Mouse (Mus musculus) left cerebral cortex, postnatal 4 days (tissue): ENCODE data around the gene Pced1b. TPM values are rescaled to one million over a fixed set of nuclear protein-coding genes. Genes with fewer than 3 reads are reported as not detected.

Experiments
- DNase-seq: peaks from one replicate; pipeline ENCODE4 v3.0.0-alpha.2; 2022
- intact Hi-C: fragments of 180-260 bp; cut with DNase I; formaldehyde crosslinking; loops from one replicate; pipeline ENCODE4 v1.15.1; 2025
- total RNA-seq, 2 experiments: library from RNA; stranded (reverse); gene quantifications; 2 replicates each; pipeline ENCODE4 v1.2.3; 2021

Pced1b gene
- total RNA-seq, 2 experiments from 2014 or later: 9.4 to 9.6 TPM

GRCm38 (mm10) chr15:97389577-97389976 is 142.7 kb downstream of the Pced1b start:
- no peak for DNase-seq
- intact Hi-C loops: no loop called here

GRCm38 (mm10) chr15:97390778-97391177 is 143.9 kb downstream of the Pced1b start:
- DNase-seq: no peak
- intact Hi-C loops: no loop called here

DNA sequence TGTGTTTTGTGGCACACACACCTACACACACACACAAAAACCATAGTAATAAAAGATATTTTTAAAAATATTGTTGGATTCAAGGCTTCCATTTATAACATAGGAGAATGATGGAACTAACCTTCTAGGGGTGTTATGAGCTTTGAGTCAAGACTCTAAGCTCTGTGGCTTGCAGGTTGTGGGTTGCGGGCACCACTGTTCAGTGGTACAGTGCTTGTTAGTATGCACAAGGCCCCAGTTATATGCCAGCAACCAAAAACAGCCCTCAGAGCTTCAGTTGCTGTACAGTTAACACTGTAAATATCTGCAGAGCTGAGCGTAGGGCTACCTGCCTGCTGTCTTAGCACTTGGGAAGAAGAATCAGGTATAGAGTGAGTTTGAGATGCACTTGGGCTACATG is 144.5 kb downstream of the Pced1b start:
- no peak for DNase-seq
- intact Hi-C loops: no loop called here

- DNase-seq: no peak
- intact Hi-C loops: no loop called here
These were observed 147.7 kb downstream of the Pced1b start for GRCm38 (mm10) chr15:97394561-97394960.

DNA sequence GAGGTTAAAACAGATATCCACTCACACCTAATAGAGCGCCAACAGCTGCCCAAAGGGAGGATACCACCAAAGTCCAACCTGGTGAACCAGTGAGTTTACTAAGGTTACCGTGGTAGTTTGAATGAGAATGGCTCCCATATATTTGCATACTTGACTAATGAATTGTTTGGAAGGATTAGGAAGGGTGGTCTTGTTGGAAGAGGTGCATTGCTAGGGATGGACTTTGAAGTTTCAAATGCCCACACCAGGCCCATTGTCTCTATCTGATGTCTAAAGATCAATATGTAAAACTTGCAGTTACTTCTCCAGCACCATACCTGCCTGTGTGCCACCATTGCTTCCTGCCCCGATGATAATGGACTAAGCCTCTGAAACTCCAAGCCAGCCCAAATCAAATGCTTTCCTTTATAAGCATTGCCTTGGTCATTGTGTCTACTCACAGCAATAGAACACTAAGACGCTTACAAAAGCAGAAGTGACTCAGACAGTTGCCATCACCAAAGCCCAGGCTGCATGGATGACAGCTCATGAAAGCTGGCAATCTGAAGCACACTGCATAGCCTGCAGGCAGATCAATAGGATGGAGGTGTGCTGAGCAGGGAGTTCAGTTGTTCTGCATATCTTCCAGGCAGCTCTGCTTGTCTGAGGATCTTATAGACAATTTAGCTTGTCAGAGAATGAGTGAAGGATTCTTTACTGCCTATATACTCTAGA is 149.8 kb downstream of the Pced1b start:
- no peak for DNase-seq
- intact Hi-C loops: no loop called here

DNA sequence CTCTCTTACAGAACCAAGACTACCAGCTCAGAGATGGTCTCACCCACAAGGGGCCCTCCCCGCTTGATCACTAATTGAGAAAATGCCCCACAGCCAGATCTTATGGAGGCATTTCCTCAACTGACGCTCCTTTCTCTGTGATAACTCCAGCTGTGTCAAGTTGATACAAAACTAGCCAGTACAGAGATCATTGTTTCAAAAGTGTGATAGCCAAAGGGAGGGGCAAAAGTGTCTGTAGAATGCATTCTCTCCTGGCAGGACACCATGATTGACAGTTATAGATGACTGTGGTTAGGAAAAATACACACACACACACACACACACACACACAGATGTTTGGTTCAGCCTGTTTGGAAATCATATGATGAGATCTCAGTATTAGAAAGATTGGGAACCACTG is 150.9 kb downstream of the Pced1b start:
- intact Hi-C loops: no loop called here
- DNase-seq: no peak

DNA sequence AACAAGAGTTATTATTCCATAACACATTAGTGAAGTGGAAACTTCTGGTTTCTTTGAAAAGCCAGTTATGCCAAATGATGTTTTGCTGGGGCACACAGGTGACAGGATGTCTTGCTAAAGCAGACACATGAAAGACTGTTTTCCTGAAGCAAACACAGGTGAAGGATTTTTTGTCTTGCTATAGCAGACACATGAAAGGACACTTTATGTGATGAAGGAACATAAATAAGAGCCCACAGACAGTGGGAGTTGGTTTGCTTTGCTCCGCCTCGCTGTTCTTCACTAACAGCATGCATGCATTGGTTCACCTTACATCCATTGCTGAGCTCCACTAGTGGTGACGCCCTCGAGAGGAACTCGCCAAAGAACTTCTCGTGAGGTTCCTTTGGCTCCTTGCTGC is 154.0 kb downstream of the Pced1b start:
- intact Hi-C loops: no loop called here
- DNase-seq: no peak

DNA sequence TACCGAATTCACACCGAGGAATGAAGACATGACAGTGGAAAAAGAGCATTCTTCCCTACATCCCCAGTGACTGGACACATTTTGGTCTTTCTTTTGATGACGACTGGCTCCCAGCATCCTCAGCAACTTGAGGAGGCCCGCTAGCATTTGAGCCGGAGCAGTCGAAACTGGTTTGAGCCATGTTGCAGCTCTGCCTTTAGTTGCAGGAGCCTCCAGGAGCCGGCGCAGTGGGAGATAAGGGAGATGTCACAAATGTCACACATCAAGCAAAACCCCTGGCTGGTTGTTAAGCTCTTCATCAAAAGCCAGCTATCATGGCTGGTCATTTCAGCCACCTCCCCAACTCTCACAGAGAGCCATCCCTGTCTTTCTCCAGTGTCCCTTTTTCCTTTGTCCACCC is 157.6 kb downstream of the Pced1b start:
- no peak for DNase-seq
- intact Hi-C loops: no loop called here

GRCm38 (mm10) chr15:97404998-97405397 is 158.1 kb downstream of the Pced1b start:
- no peak for DNase-seq
- intact Hi-C loops: no loop called here

- DNase-seq: no peak
- intact Hi-C loops: no loop called here
These were observed 159.2 kb downstream of the Pced1b start for GRCm38 (mm10) chr15:97406105-97406504.

DNA sequence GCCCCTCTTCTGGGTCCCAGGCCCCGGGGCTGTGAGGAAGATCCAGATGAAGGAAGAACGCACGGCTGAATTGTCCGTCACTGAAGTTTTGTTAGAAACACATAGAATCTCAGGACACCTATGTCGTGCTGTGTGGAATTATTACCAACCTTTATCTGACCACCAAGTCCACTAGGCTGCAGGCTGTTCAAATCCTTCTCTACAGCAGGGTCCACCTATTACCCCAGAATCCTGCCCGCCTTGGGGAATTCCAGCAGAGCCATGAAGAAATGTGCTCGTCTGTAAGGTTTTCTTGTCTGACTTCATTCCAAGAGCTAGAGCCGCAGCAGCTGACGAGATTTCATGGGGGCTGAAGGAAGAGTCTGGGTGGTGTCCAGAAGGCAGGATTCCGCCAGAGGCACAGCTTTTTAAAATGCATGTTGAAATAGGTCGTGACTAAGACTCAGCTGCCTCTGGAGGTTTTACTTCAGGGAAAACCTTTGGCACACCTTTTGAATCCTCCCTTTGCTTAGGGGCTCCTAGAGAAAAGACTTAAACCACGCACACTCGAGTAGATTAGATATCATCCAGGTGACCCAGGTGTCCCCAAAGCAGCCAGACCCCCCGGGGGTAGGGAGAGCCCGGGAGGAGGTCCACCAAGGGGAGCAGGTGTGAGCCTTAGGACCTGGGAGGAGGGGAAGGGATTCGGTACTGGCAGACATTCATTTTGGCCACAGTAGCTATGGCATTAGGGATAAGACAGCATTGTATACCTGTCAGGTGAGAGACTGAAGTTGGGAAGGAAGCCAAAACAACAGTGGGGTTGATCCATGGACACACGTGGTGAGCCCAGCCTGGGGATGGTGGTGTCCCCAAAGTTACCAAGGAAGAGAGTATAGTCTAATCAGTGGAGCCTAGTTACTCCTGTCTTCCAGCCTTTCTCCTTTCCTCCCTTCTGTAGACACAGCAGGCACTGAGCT is 160.9 kb downstream of the Pced1b start:
- intact Hi-C loops: no loop called here
- DNase-seq: no peak

- no peak for DNase-seq
- intact Hi-C loops: no loop called here
These were observed 164.2 kb downstream of the Pced1b start for GRCm38 (mm10) chr15:97411136-97411535.

GRCm38 (mm10) chr15:97411671-97412070 is 164.8 kb downstream of the Pced1b start:
- no peak for DNase-seq
- intact Hi-C loops: no loop called here

- DNase-seq: no peak
- intact Hi-C loops: no loop called here
These were observed 165.4 kb downstream of the Pced1b start for GRCm38 (mm10) chr15:97412308-97412707.

DNA sequence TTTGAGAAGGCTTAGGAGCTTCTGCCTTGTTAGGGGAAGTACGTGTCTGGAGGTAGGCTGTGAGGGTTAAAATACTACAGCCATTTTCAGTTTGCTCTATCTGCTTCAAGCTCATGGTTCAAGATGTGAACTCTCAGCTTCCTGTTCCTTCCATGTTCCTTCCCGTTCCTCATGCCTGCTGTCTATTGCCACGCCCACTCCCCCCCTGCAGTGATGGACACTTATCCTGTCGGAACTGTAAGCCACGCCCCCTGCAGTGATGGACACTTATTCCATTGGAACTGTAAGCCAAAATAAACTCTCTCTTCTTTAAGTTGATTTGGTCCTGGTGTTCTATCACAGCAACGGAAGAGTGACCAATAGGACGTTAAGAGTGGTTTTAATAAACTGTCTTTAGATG is 166.0 kb downstream of the Pced1b start:
- intact Hi-C loops: no loop called here

DNA sequence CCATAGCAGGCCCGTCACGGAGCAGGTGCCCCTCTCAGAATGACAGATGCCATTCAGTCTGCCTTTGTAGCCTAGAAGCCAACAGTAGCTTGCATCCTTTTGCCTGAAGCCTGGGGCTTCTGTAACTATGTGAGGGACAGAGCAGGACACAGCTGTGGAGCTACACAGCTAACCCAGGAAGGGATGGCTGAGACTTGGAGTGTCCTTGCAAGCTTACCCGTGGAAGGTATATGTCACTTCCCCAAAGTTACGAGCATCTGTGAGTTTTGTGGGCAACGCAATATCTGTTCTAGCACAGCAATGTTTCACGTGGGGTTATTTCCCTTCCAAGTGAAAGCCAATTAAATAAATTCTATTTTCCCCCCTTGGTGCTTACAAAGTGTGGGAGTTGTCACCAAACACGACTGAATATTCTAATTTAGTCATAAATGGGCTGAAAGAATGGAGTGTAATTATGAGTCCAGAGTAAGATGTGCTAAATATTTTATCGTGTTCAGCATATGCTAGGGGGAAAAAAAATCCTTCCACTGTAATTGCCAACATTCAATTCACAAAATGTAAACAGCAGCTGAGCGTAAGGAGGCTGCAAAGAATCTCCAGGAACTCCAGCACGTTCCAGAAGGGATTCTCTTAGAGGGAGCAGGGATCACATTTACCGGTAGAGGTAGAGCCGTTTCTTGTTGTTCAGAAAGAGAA is 168.0 kb downstream of the Pced1b start:
- intact Hi-C loops: no loop called here

More for the DNA sequence above, 166.0 kb downstream of the Pced1b start:
- DNase-seq: no peak

DNA sequence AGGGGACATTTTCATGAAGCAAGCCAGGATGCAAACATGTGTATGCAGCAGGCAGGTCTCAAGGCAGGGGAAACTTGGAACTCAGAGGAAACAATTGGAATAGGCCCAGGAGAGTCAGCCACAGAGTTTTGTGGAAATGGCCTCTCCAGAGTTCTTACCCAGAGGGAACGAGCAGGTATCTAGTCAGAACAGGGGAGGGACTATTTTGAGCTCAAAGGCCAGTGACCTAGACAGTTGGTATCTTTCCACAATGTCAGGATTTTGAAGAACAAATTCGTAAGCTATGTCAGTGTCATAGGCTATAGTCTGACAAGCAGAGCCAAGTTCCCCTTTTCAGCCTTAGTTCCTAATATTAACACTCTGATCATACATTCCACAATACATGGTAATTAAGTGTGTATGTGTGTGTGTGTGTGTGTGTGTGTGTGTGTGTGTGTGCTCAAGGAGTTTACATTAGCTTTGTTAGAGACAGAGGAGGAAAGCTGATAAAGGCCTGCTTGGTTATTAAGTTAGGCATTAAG is 168.6 kb downstream of the Pced1b start:
- no peak for DNase-seq
- intact Hi-C loops: no loop called here

More for the DNA sequence above, 168.0 kb downstream of the Pced1b start:
- DNase-seq: no peak

- intact Hi-C loops: no loop called here
- no peak for DNase-seq
These were observed 173.4 kb downstream of the Pced1b start for GRCm38 (mm10) chr15:97420292-97420691.

- no peak for DNase-seq
- intact Hi-C loops: no loop called here
These were observed 174.6 kb downstream of the Pced1b start for GRCm38 (mm10) chr15:97421533-97421932.

- DNase-seq: no peak
- intact Hi-C loops: no loop called here
These were observed 175.5 kb downstream of the Pced1b start for GRCm38 (mm10) chr15:97422212-97422944.
